Mouse (Mus musculus) erythroblast, embryonic 14.5 days (primary cell): ENCODE data around the gene Cd83.

ENCODE experiments used
- GATA1 ChIP-seq: IDR thresholded peaks from 2 replicates; pipeline ENCODE4 v1.6.1; 2012; ENCODE audit warnings: low read length, inconsistent platforms, mixed read lengths
- TAL1 ChIP-seq: IDR thresholded peaks from 3 replicates; pipeline ENCODE4 v1.6.1; 2012; ENCODE audit warnings: low read length, inconsistent platforms, mixed read lengths

DNA sequence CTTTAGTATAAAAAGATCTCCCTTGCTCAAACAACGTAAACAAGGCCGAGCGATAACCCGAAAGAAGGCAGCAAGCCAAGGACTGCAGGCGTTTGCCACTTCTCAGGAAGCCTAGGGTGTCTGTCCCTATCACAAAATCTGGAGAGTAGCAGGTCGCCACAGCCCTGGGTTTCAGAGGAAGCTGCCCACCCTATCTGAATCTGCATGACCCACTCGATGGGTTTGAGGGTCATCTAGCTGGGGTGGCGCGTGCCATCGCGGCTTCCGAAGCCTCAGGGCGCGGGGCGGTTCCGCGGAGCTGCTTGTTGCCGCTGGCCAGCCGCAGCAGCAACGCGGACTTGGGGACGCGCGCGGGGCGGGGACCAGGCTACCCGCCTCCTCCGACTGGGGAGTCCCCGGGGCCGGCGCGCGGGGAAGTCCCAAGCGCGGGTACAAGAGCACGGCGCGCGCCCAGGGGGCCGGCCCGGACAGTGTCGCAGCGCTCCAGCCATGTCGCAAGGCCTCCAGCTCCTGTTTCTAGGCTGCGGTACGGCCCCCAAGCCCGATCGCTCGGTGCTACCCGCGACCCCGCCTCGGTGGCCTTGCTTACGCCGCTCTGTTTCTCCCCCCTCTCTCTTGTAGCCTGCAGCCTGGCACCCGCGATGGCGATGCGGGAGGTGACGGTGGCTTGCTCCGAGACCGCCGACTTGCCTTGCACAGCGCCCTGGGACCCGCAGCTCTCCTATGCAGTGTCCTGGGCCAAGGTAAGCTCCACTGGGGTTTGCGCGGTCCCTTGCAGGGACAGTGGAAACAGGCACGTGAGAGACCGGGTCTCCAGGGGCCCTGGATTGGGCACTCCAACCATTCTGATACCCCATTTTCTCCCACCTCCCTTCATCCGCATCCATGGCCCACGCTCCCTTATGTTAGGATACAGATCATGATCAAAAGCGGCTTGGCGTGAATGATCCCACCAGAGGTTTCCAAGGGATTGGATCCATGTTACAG lies at the start of gene Cd83:
- TF ChIP-seq GATA1 (no peak), TAL1 (no peak)
